Mouse (Mus musculus) limb, embryonic 11.5 days (tissue): ENCODE data around the gene Asb1. TPM values are rescaled to one million over a fixed set of nuclear protein-coding genes. Genes with fewer than 3 reads are reported as not detected.

Source experiments
- ATAC-seq: fragments of 200-750 bp; cut with Nextera tagmentation; 2 replicates; pipeline ENCODE4 v1.8.0; 2017; ENCODE audit warnings: low read depth; ENCODE audit not compliant: insufficient number of reproducible peaks, low FRiP score, low TSS enrichment
- DNase-seq: peaks from one replicate; pipeline ENCODE4 v3.0.0-alpha.2; 2015; ENCODE audit warnings: low spot score
- H3K27ac ChIP-seq: fragments of 300-500 bp; sonication (generic); replicated peaks from 2 replicates; pipeline ENCODE4 v1.5.1; 2014; ENCODE audit warnings: low read depth, mild to moderate bottlenecking, low read length
- H3K27me3 ChIP-seq: fragments of 300-500 bp; sonication (generic); 2 replicates; pipeline ENCODE4 v1.6.1; 2014; ENCODE audit warnings: mild to moderate bottlenecking, low read length, mixed read lengths; ENCODE audit not compliant: control insufficient read depth, insufficient read depth
- H3K36me3 ChIP-seq: fragments of 300-500 bp; sonication (generic); 2 replicates; pipeline ENCODE4 v1.6.1; 2014; ENCODE audit warnings: mild to moderate bottlenecking, low read length, moderate library complexity, mixed read lengths; ENCODE audit not compliant: control insufficient read depth, insufficient read depth
- H3K4me1 ChIP-seq: fragments of 300-500 bp; sonication (generic); 2 replicates; pipeline ENCODE4 v1.6.1; 2014; ENCODE audit warnings: low read length, mixed read lengths; ENCODE audit not compliant: control insufficient read depth, insufficient read depth
- H3K4me2 ChIP-seq: fragments of 300-500 bp; sonication (generic); 2 replicates; pipeline ENCODE4 v1.6.1; 2014; ENCODE audit warnings: low read depth, mild to moderate bottlenecking, moderate library complexity; ENCODE audit not compliant: severe bottlenecking
- H3K4me3 ChIP-seq: fragments of 300-500 bp; sonication (generic); 2 replicates; pipeline ENCODE4 v1.5.1; 2014; ENCODE audit warnings: low read depth, low read length
- H3K9ac ChIP-seq: fragments of 300-500 bp; sonication (generic); 2 replicates; pipeline ENCODE4 v1.6.1; 2014; ENCODE audit warnings: mild to moderate bottlenecking, low read length
- H3K9me3 ChIP-seq: fragments of 300-500 bp; sonication (generic); 2 replicates; pipeline ENCODE4 v1.6.1; 2016; ENCODE audit warnings: low read length; ENCODE audit not compliant: control insufficient read depth
- WGBS: fragments of 180-500 bp; shearing (Covaris S2); extraction: QIAGEN DNeasy Blood & Tissue Kit; methylation state at CpG from one replicate; pipeline ENCODE4 v1.1.7; 2014; 5-methylcytosine and 5-hydroxymethylcytosine counted together
- polyA plus RNA-seq: library from polyadenylated mRNA; unstranded; fragments of >200 nt; fragmentation: Nextera tagmentation; extraction: Ambion mirVana; gene quantifications from 2 replicates; pipeline ENCODE4 v1.2.1, GENCODE M21; 2014

Gene Asb1
- polyA plus RNA-seq, 1 experiment from 2014 or later: 6.7 TPM

DNA sequence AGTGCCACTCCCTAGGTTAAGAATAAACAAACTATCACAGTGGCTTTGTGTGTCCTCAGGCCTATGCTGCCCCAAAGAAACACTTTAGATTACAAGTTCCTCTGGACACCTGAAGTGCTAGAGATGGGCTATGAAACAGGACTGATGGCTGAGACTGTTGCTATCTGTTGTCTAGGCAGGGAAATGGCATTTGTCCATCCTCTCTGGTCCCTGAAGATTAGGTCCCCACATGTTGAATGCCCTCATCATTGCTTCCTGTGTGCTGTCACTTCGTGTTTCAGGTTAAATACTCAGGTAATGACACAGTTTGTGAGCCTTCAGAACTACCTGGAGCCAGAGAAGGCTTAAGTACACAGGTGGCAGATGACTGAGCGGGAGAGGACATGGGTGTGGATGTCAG, 8.7 kb downstream of the Asb1 start:
- Histone ChIP-seq H3K36me3 (peaks cover 4% of the 10 kb centered on the region; the same call in 1 of the 2 replicates), H3K4me2 (no peak overlapping the region), H3K9me3 (no peaks in the 10 kb centered on the region), H3K9ac (no peak overlapping the region), H3K27ac (no peak overlapping the region), H3K4me3 (no peak overlapping the region), H3K4me1 (no peaks in the 10 kb centered on the region), H3K27me3 (no peaks in the 10 kb centered on the region)
- DNase-seq (no peak), ATAC-seq (no peak)
- WGBS: 74% methylated on average over 2 of the region's 2 CpGs

DNA sequence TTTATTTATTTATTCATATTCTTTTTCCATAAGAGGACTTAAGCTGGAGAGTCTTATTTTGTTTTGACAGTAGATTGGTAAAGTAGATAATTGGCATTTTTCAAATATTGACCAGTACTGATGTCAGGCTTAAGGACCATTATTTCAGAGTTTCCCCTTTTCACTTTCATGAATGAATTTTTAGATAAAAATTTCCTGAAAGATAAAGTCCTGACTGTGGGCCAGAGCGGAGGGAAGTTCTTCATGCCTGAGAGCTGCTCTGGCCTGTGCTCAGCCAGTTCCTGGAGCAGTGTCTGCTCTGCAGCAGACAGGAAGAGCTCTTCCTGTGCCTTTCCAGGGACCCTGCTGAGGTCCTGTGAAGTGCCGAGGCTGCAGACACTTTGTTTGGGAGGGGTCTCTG, 16.8 kb downstream of the Asb1 start:
- ATAC-seq (no peak), DNase-seq (no peak)
- WGBS: 68% methylated on average over 2 of the region's 2 CpGs

DNA sequence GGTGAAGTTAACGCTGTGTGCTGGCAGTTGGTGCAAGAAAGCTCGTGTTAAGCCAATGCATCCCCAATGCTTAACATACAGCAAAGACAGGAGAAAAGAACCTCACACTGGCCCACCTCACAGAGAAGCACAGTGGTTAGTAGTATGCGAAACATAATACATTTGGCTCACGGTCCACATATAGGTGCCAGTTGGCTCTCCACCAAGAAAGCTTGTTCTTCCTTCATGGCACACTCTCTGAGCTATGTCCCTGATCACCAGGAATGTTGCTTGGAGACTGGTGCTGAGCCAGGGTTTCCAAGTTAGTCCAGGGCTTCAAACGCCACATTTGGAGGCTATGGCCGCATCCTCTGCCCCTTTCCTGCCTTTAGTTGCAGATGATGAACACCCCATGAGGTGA, 20.9 kb downstream of the Asb1 start:
- H3K27me3 ChIP-seq: no peaks in the 10 kb centered on the region
- 90% methylated on average over 6 of the region's 6 CpGs for WGBS
- no peak overlapping the region for H3K4me3 ChIP-seq
- no peaks in the 10 kb centered on the region; the same call in 1 of the 2 replicates for H3K36me3 ChIP-seq
- H3K9me3 ChIP-seq: no peaks in the 10 kb centered on the region
- no peak overlapping the region for H3K4me2 ChIP-seq
- H3K4me1 ChIP-seq: peaks cover 6% of the 10 kb centered on the region; the same call in 1 of the 2 replicates
- DNase-seq (no peak), ATAC-seq (no peak)
- H3K9ac ChIP-seq: no peak overlapping the region
- H3K27ac ChIP-seq: no peak overlapping the region

More for the DNA sequence above, 16.8 kb downstream of the Asb1 start:
- Histone ChIP-seq H3K27ac (no peak overlapping the region), H3K4me2 (no peak overlapping the region), H3K9ac (no peak overlapping the region), H3K4me3 (no peak overlapping the region), H3K27me3 (no peaks in the 10 kb centered on the region), H3K9me3 (no peaks in the 10 kb centered on the region), H3K36me3 (peaks cover 2% of the 10 kb centered on the region), H3K4me1 (no peaks in the 10 kb centered on the region)

DNA sequence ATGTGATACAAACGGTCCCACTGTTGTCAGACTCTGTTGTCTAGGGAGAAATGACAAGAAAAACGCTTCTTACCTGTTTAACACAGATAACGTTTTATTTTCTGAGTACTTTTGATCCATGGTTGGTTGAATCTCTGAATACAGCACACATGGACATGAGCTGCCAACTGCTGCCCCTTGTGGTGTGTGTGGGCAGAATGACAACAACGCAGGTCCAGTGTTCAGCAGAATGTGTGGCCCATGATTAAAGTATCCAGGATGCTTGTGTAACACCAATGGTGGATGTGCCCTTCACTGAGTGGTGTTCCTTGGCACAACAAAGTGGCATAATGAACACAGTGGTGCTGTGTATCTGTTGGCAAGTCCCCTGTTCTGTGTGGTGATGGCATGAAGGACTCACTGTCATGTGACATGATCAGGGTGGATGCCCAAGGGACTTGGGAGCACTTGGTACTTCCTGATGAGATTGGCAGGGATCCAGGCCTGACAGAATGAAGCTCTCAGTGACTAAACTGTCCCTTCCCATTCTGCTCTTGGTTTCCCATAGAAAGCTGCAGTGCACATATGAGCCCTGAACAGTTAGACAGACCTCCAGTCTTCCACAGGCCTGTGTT, 22.7 kb downstream of the Asb1 start:
- WGBS: 90% methylated on average over 4 of the region's 4 CpGs
- no peaks in the 10 kb centered on the region for H3K36me3 ChIP-seq
- H3K9me3 ChIP-seq: no peaks in the 10 kb centered on the region
- no peaks in the 10 kb centered on the region for H3K27me3 ChIP-seq
- H3K4me2 ChIP-seq: no peak overlapping the region
- no peak overlapping the region for H3K9ac ChIP-seq
- DNase-seq (no peak), ATAC-seq (no peak)
- H3K4me3 ChIP-seq: no peak overlapping the region
- peaks cover 6% of the 10 kb centered on the region; the same call in 1 of the 2 replicates for H3K4me1 ChIP-seq
- H3K27ac ChIP-seq: no peak overlapping the region

DNA sequence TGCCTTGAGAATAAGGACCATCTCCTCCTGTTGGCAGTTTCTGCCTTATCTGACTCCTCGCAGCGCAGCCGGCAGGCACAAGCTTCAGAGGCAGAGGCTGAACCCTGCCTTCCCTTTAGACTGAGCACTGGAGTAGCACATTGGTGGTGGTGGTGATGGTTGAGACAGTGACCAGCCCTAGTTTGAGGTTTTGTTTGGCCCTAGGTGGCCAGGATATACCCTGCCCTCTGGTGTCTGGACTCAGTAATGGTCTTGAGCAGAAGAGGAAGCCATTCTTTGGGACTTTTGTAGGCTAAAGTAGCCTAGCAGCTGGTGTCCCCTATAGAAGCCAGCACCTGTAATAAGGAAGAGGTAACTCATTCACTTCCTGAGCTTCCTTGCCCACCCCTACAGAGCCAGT, 23.7 kb downstream of the Asb1 start:
- no peak overlapping the region for H3K4me2 ChIP-seq
- DNase-seq (no peak), ATAC-seq (no peak)
- H3K27me3 ChIP-seq: no peaks in the 10 kb centered on the region
- H3K36me3 ChIP-seq: no peaks in the 10 kb centered on the region
- H3K9ac ChIP-seq: no peak overlapping the region
- no peaks in the 10 kb centered on the region for H3K9me3 ChIP-seq
- peaks cover 6% of the 10 kb centered on the region; the same call in 1 of the 2 replicates for H3K4me1 ChIP-seq
- WGBS: 59% methylated on average over 3 of the region's 3 CpGs
- no peak overlapping the region for H3K27ac ChIP-seq
- no peak overlapping the region for H3K4me3 ChIP-seq

DNA sequence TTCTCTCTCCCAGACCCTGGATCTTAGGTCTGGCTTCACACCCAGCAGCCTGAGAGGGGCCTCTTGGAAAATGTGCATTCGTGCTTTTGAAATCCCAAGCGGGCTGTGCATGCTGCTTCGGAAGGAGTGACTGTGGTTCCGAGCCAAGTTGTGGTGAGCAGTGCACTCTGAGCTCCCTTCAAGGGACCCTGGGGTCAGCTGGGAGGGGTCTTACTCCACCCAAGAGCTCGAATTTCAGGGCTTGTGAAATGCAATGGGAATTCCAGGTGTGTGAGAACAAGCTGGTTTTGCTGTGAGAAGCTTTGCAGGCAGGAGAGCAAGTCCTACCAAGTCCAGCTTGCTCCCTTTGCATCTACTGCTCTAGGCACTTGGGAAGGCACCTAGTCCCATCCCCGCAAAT, 24.3 kb downstream of the Asb1 start:
- no peaks in the 10 kb centered on the region for H3K9me3 ChIP-seq
- H3K4me1 ChIP-seq: peaks cover 6% of the 10 kb centered on the region; the same call in 1 of the 2 replicates
- no peaks in the 10 kb centered on the region for H3K27me3 ChIP-seq
- H3K9ac ChIP-seq: no peak overlapping the region
- no peaks in the 10 kb centered on the region for H3K36me3 ChIP-seq
- no peak overlapping the region for H3K4me3 ChIP-seq
- ATAC-seq: no peak
- no peak overlapping the region for H3K4me2 ChIP-seq
- H3K27ac ChIP-seq: no peak overlapping the region
- 44% methylated on average over 6 of the region's 6 CpGs for WGBS
- DNase-seq: peak; percentile 45

DNA sequence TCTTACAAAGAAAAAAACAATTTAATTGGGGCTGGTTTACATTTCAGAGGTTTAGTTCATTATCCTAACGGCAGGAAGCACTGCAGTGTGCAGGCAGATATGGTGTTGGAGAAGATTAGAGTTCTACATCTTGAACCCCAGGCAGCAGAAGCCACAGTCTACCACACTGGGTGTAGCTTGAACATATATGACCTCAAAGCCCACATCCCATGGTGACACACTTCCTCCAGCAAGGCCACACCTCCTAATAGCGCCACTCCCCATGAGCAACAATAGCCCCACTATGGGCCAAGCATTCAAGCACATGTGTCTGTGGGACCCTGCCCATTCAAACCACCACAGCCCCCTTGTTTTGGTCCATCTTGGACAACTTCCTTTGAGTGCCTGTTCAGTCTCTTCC, 26.9 kb downstream of the Asb1 start:
- Histone ChIP-seq H3K27me3 (no peaks in the 10 kb centered on the region), H3K27ac (no peak overlapping the region), H3K9ac (no peak overlapping the region), H3K4me2 (no peak overlapping the region), H3K4me1 (peaks cover 9% of the 10 kb centered on the region), H3K9me3 (no peaks in the 10 kb centered on the region), H3K36me3 (no peaks in the 10 kb centered on the region), H3K4me3 (no peak overlapping the region)
- DNase-seq: no peak
- no peak for ATAC-seq
- WGBS: 87% methylated on average over 2 of the region's 2 CpGs

DNA sequence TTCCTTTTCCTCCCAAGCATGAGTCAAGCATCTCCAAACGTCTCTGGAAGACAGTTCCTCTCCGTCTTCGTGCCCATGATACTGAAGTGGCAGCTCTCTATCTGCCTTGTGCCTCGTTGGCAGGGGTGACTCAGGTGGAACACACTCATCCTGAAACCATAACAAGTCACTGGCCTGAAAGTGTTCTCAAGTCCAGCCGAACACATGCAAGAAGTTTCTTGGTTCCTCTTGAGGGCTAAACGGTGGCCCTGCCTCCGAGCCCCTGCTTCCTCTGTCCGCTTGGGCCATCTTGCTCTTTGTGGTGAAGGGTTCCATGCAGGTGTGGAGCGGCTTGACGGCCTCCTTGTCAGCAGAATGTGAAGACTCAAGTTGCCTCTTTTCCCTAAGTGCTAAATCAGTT, 32.1 kb downstream of the Asb1 start:
- WGBS: 84% methylated on average over 10 of the region's 10 CpGs
- H3K4me2 ChIP-seq: no peak overlapping the region
- H3K27ac ChIP-seq: no peak overlapping the region
- H3K4me3 ChIP-seq: no peak overlapping the region
- no peaks in the 10 kb centered on the region for H3K9me3 ChIP-seq
- ATAC-seq (no peak), DNase-seq (no peak)
- H3K36me3 ChIP-seq: no peaks in the 10 kb centered on the region
- peaks cover 3% of the 10 kb centered on the region; the same call in 1 of the 2 replicates for H3K4me1 ChIP-seq
- H3K9ac ChIP-seq: no peak overlapping the region
- no peaks in the 10 kb centered on the region for H3K27me3 ChIP-seq

DNA sequence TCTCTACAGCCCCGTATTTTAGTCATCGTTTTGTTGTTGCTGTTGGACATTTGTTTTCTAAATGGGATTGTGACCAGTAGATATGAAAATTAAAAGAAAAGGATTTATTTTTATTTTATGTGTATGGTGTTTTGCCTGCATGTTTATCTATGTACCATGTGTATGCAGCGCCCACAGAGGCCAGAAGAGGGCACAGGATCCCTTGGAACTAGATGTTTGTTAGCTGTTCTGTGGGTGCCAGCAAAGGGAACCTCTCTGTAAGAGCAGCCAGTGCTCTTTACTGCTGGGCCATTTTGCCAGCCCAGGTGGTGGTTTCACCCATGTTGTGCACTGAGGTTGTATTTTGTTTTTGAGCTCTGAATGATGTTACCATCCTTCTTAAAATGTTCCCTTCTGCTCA, 33.9 kb downstream of the Asb1 start:
- no peaks in the 10 kb centered on the region for H3K27me3 ChIP-seq
- WGBS: 64% methylated on average over 3 of the region's 3 CpGs
- H3K36me3 ChIP-seq: no peaks in the 10 kb centered on the region
- H3K4me1 ChIP-seq: peaks cover 7% of the 10 kb centered on the region; the same call in 1 of the 2 replicates
- H3K4me3 ChIP-seq: no peak overlapping the region
- H3K4me2 ChIP-seq: no peak overlapping the region
- H3K27ac ChIP-seq: no peak overlapping the region
- ATAC-seq (no peak), DNase-seq (peak; percentile 78)
- H3K9ac ChIP-seq: no peak overlapping the region
- H3K9me3 ChIP-seq: no peaks in the 10 kb centered on the region
